Mouse (Mus musculus): ENCODE data around the gene Mief2. TPM values are rescaled to one million over a fixed set of nuclear protein-coding genes. Genes with fewer than 3 reads are reported as not detected.
A peak's percentile ranks its signal among the peaks of the same experiment; 100 is the strongest.

Gene Mief2
- total and polyA plus RNA-seq, 3 experiments, result 13.4 to 14.6 TPM; not detected in 1

- no peak overlapping the region for H3K27ac ChIP-seq (ENCODE audit: control insufficient read depth, low read depth, low read length)
- no peaks in the 10 kb centered on the region for H3K9me3 ChIP-seq (replicated peaks; ENCODE audit: insufficient read depth, low read length)
- DNase-seq (ENCODE audit: low read depth, low spot score), result no peak
Observed at GRCm38 (mm10) chr11:60706696-60707480, 21.3 kb upstream of the Mief2 start.

GRCm38 (mm10) chr11:60707672-60708071, 20.5 kb upstream of the Mief2 start:
- Histone ChIP-seq H3K9ac (ENCODE audit: control insufficient read depth, low read depth, low read length, poor library complexity, severe bottlenecking) (no peak overlapping the region), H3K27me3 (ENCODE audit: control insufficient read depth in 1 of 2, insufficient read depth in 2 of 2, low read length in 2 of 2) (no peaks in the 10 kb centered on the region), H3K9me3 (replicated peaks; ENCODE audit: insufficient read depth, low read length) (no peaks in the 10 kb centered on the region), H3K36me3 (ENCODE audit: control insufficient read depth in 1 of 2, insufficient read depth in 2 of 2, low read length in 2 of 2) (no peaks in the 10 kb centered on the region; a peak in 1 of 4 replicates), H3K4me3 (ENCODE audit: control insufficient read depth in 1 of 2, insufficient read depth in 1 of 2, low read depth in 2 of 2, low read length in 2 of 2) (no peak overlapping the region), H3K79me2 (ENCODE audit: control insufficient read depth, insufficient read depth, low read length, poor library complexity) (no peaks in the 10 kb centered on the region), H3K4me1 (ENCODE audit: control insufficient read depth in 1 of 2, insufficient read depth in 2 of 2, low read length in 2 of 2) (no peaks in the 10 kb centered on the region), H3K27ac (ENCODE audit: control insufficient read depth, low read depth, low read length) (no peak overlapping the region)
- DNase-seq (ENCODE audit: low read depth, low spot score), result peak; percentile 44
- TF ChIP-seq JUND (IDR thresholded peaks at IDR 0.05; ENCODE audit: low read depth, low read length) (no peak), GATA1 (IDR thresholded peaks at IDR 0.05; ENCODE audit: low read depth, low read length) (no peak), NRF1 (IDR thresholded peaks at IDR 0.05; ENCODE audit: insufficient read depth, low read depth, low read length, poor library complexity, severe bottlenecking) (no peak), ETS1 (IDR thresholded peaks at IDR 0.05; ENCODE audit: low read depth, low read length) (no peak), ZNF384 (IDR thresholded peaks at IDR 0.05; ENCODE audit: low read depth, low read length) (no peak), ZC3H11A (IDR thresholded peaks at IDR 0.05; ENCODE audit: low read depth, low read length) (no peak), TBP (IDR thresholded peaks at IDR 0.05; ENCODE audit: low read depth, low read length) (no peak), POLR2AphosphoS5 (IDR thresholded peaks at IDR 0.05; ENCODE audit: borderline replicate concordance, low read depth, low read length) (no peak), GABPA (IDR thresholded peaks at IDR 0.05; ENCODE audit: low read depth, low read length) (no peak), SMC3 (IDR thresholded peaks at IDR 0.05; ENCODE audit: low read depth, low read length) (no peak), MXI1 (IDR thresholded peaks at IDR 0.05; ENCODE audit: low read depth, low read length) (no peak)

More at GRCm38 (mm10) chr11:60706696-60707480, 21.3 kb upstream of the Mief2 start:
- H3K79me2 ChIP-seq (ENCODE audit: control insufficient read depth, insufficient read depth, low read length, poor library complexity), result no peaks in the 10 kb centered on the region
- H3K4me1 ChIP-seq (ENCODE audit: control insufficient read depth in 1 of 2, insufficient read depth in 2 of 2, low read length in 2 of 2), result no peaks in the 10 kb centered on the region
- H3K4me3 ChIP-seq (ENCODE audit: control insufficient read depth in 1 of 2, insufficient read depth in 1 of 2, low read depth in 2 of 2, low read length in 2 of 2), result no peak overlapping the region
- no peaks in the 10 kb centered on the region for H3K27me3 ChIP-seq (ENCODE audit: control insufficient read depth in 1 of 2, insufficient read depth in 2 of 2, low read length in 2 of 2)
- no peaks in the 10 kb centered on the region; a peak in 1 of 4 replicates for H3K36me3 ChIP-seq (ENCODE audit: control insufficient read depth in 1 of 2, insufficient read depth in 2 of 2, low read length in 2 of 2)
- no peak for TF ChIP-seq TCF12 (IDR thresholded peaks at IDR 0.05; ENCODE audit: low read depth, low read length)
- no peak for TF ChIP-seq SIN3A (IDR thresholded peaks at IDR 0.05; ENCODE audit: low read length)
- no peak for TF ChIP-seq MAX (IDR thresholded peaks at IDR 0.05; ENCODE audit: low read length)
- TF ChIP-seq CTCF (IDR thresholded peaks at IDR 0.05 in 2 of 3, conservative IDR thresholded peaks at IDR 0.05 in 1 of 3; ENCODE audit: control insufficient read depth in 1 of 3, insufficient read depth in 1 of 3, low read depth in 2 of 3, low read length in 3 of 3, poor library complexity in 1 of 3, severe bottlenecking in 1 of 3), result no peak
- no peak for TF ChIP-seq SMC3 (IDR thresholded peaks at IDR 0.05; ENCODE audit: low read depth, low read length)
- no peak for TF ChIP-seq TAL1 (IDR thresholded peaks at IDR 0.05; ENCODE audit: low read length)
- no peak for TF ChIP-seq EP300 (IDR thresholded peaks at IDR 0.05; ENCODE audit: low read depth in 1 of 2, low read length in 2 of 2)
- no peak for TF ChIP-seq MAZ (IDR thresholded peaks at IDR 0.05; ENCODE audit: low read depth, low read length)
- no peak for TF ChIP-seq USF1 (IDR thresholded peaks at IDR 0.05; ENCODE audit: low read depth, low read length)
- TF ChIP-seq USF2 (IDR thresholded peaks at IDR 0.05; ENCODE audit: borderline replicate concordance in 1 of 2, insufficient read depth in 1 of 2, low read depth in 1 of 2, low read length in 2 of 2), result no peak
- TF ChIP-seq MEF2A (IDR thresholded peaks at IDR 0.05; ENCODE audit: extremely low read depth, insufficient replicate concordance, low read depth, low read length, poor library complexity, severe bottlenecking), result no peak
- TF ChIP-seq MYB (IDR thresholded peaks at IDR 0.05; ENCODE audit: low read depth, low read length), result no peak
- TF ChIP-seq NELFE (IDR thresholded peaks at IDR 0.05; ENCODE audit: low read depth, low read length), result no peak
- no peak for TF ChIP-seq BHLHE40 (IDR thresholded peaks at IDR 0.05; ENCODE audit: borderline replicate concordance, low read depth, low read length)
- TF ChIP-seq ZMIZ1 (IDR thresholded peaks at IDR 0.05; ENCODE audit: low read depth, low read length), result no peak
- no peak for TF ChIP-seq NRF1 (IDR thresholded peaks at IDR 0.05; ENCODE audit: insufficient read depth, low read depth, low read length, poor library complexity, severe bottlenecking)
- TF ChIP-seq GABPA (IDR thresholded peaks at IDR 0.05; ENCODE audit: low read depth, low read length), result no peak
- TF ChIP-seq CHD1 (IDR thresholded peaks at IDR 0.05; ENCODE audit: low read depth, low read length), result no peak
- TF ChIP-seq KAT2A (conservative IDR thresholded peaks at IDR 0.05; ENCODE audit: low read depth, low read length), result no peak
- TF ChIP-seq POLR2AphosphoS5 (IDR thresholded peaks at IDR 0.05; ENCODE audit: borderline replicate concordance, low read depth, low read length), result no peak
- H3K9ac ChIP-seq (ENCODE audit: control insufficient read depth, low read depth, low read length, poor library complexity, severe bottlenecking), result no peak overlapping the region

All from MEL (cell line).